Mouse (Mus musculus) forebrain, embryonic 11.5 days (tissue): Measurements from ENCODE around the gene BC016579. TPM values are rescaled to one million over a fixed set of nuclear protein-coding genes. Genes with fewer than 3 reads are reported as not detected.

Experiments used
- ATAC-seq: fragments of 200-750 bp; cut with Nextera tagmentation; replicated peaks from 2 replicates; pipeline ENCODE4 v1.8.0; 2017; ENCODE audit warnings: moderate TSS enrichment; ENCODE audit not compliant: low FRiP score
- DNase-seq: peaks from one replicate; pipeline ENCODE4 v3.0.0-alpha.2; 2017; ENCODE audit warnings: low spot score
- H3K27ac ChIP-seq: fragments of 300-500 bp; sonication (generic); 2 replicates; pipeline ENCODE4 v1.5.1; 2014; ENCODE audit warnings: low read depth, low read length
- H3K27me3 ChIP-seq: fragments of 300-500 bp; sonication (generic); 2 replicates; pipeline ENCODE4 v1.6.1; 2014; ENCODE audit warnings: mild to moderate bottlenecking, low read length, mixed read lengths; ENCODE audit not compliant: control insufficient read depth, insufficient read depth
- H3K36me3 ChIP-seq: fragments of 300-500 bp; sonication (generic); 2 replicates; pipeline ENCODE4 v1.6.1; 2014; ENCODE audit warnings: mild to moderate bottlenecking, low read length, moderate library complexity, mixed read lengths; ENCODE audit not compliant: control insufficient read depth, insufficient read depth
- H3K4me1 ChIP-seq: fragments of 300-500 bp; sonication (generic); replicated peaks from 2 replicates; pipeline ENCODE4 v1.6.1; 2014; ENCODE audit warnings: low read length, mixed read lengths; ENCODE audit not compliant: control insufficient read depth, insufficient read depth
- H3K4me2 ChIP-seq: fragments of 300-500 bp; sonication (generic); 2 replicates; pipeline ENCODE4 v1.6.1; 2014; ENCODE audit warnings: low read depth, mild to moderate bottlenecking, low read length, moderate library complexity, mixed read lengths; ENCODE audit not compliant: severe bottlenecking
- H3K4me3 ChIP-seq: fragments of 300-500 bp; sonication (generic); 2 replicates; pipeline ENCODE4 v1.5.1; 2014; ENCODE audit warnings: low read depth, low read length
- H3K9ac ChIP-seq: fragments of 300-500 bp; sonication (generic); 2 replicates; pipeline ENCODE4 v1.6.1; 2014; ENCODE audit warnings: low read length
- H3K9me3 ChIP-seq: fragments of 300-500 bp; sonication (generic); 2 replicates; pipeline ENCODE4 v1.6.1; 2016; ENCODE audit warnings: low read length, mixed read lengths; ENCODE audit not compliant: control insufficient read depth
- WGBS: fragments of 180-500 bp; shearing (Covaris S2); extraction: QIAGEN DNeasy Blood & Tissue Kit; methylation state at CpG from one replicate; pipeline ENCODE4 v1.1.7; 2014; 5-methylcytosine and 5-hydroxymethylcytosine counted together
- polyA plus RNA-seq: library from polyadenylated mRNA; unstranded; fragments of >200 nt; fragmentation: Nextera tagmentation; extraction: Ambion mirVana; gene quantifications from 2 replicates; pipeline ENCODE4 v1.2.1, GENCODE M21; 2014

Gene BC016579
- polyA plus RNA-seq, 1 experiment from 2014 or later = not detected

DNA sequence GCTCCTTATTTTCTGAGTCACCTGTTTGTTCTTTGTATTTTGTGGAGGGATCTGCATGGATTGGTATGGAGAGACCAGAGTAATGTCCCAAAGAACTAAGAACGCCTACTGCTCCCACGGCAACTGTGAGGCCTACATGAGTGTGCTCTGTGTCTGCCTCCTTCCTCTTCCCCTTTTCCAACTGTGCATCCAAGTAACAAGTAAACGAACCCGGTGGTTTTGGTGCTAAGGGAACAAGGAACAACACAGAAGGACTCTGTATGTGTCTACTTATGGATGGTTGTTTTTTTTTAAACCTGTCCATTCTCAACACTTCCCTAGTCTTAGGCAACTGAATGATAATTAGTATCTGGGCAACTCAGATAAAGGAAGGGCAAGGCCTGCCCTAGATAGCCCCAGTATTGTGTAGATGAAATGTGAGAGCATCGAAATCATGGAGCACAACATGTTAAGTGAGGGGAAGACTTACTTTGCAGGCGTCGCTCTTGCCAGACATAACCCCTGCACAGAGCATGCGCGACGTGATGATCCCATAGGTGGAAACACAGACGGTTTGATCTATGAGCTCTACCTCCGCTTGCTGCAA, 3.8 kb upstream of the BC016579 start:
- Histone ChIP-seq H3K36me3 (no peaks in the 10 kb centered on the region), H3K27me3 (peaks cover 4% of the 10 kb centered on the region; the same call in 1 of the 2 replicates), H3K4me2 (no peak overlapping the region), H3K4me1 (no peaks in the 10 kb centered on the region; the same call in 1 of the 2 replicates), H3K4me3 (no peak overlapping the region), H3K9ac (no peak overlapping the region), H3K27ac (no peak overlapping the region), H3K9me3 (no peaks in the 10 kb centered on the region)
- ATAC-seq = no peak
- DNase-seq = no peak
- 93% methylated on average over 12 of the region's 12 CpGs for WGBS

DNA sequence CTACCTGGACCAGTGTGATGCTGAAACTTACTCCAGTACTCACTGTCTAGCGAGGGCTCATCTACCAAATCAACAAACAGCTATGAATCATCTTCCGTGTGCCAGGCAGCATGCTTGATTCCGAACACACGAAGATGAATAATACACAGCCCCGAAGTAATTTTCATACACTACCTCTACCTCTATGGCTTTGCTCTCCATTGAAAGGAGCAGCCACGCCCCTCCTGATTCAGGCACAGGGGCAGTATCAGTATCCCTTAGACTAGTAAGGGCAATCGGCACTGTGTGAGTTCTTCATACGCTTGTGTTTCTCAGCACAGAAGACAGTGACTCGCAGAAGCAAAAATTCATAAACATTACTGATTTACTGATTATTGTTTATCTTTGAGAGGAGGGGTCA, 597 bp upstream of the BC016579 start:
- WGBS = 62% methylated on average over 9 of the region's 9 CpGs
- no peak overlapping the region for H3K4me3 ChIP-seq
- no peak overlapping the region for H3K4me2 ChIP-seq
- DNase-seq = no peak
- no peak overlapping the region for H3K27ac ChIP-seq
- H3K36me3 ChIP-seq = no peaks in the 10 kb centered on the region
- H3K9ac ChIP-seq = no peak overlapping the region
- H3K4me1 ChIP-seq = no peaks in the 10 kb centered on the region; the same call in 1 of the 2 replicates
- no peak for ATAC-seq
- no peaks in the 10 kb centered on the region for H3K9me3 ChIP-seq
- H3K27me3 ChIP-seq = peaks cover 4% of the 10 kb centered on the region; the same call in 1 of the 2 replicates

DNA sequence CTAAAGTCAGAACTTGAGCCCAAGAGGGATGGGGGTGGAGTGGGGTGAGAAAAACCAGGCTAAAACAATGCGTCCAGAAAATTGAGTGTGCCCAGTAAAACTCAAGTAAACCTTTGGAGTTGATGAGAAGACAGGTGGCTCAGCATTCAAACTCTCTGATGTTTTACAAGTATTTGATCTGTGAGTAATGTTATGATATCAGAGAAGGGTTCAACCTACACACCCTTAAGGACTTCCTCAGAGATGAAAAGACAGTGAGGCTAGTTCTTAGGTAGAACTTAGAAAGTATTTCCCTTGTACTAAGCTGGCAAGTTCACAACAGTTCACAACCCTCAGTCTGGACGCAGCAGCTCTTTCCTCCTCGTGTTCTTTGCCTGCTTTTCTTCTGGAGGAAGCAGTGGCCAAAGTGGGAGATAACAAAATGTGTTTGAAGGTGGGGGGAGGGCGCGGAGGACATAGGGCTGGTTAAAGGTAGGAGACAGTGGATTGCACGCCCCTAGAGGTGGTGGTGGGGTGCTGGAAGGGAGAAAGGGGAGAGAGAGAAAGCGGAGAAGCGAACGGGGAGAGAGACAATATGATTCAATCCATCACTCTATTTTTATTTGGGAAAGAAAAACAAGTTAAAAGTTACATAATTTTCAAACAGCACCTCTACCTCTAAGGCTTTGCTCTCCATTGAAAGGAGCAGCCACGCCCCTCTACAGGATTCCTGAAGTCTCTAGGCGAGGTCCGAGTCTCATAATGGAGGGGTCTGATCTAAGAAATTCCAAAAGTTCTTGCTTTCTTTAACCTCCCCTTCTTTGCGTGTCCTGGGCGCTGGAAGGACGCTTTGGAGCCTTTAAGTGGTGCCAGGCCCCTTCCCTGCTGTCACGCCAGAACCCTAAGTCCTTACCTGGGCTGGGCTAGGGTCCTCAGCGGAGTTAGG, 597 bp downstream of the BC016579 start:
- Histone ChIP-seq H3K4me3 (peak overlapping the region; percentile 13; the same call in 1 of the 2 replicates), H3K27ac (no peak overlapping the region), H3K27me3 (peaks cover 4% of the 10 kb centered on the region; the same call in 1 of the 2 replicates), H3K36me3 (no peaks in the 10 kb centered on the region), H3K4me1 (no peaks in the 10 kb centered on the region; the same call in 1 of the 2 replicates), H3K4me2 (peak overlapping the region; percentile 48), H3K9me3 (no peaks in the 10 kb centered on the region), H3K9ac (no peak overlapping the region)
- no peak for DNase-seq
- no peak for ATAC-seq
- 14% methylated on average over 17 of the region's 17 CpGs for WGBS

DNA sequence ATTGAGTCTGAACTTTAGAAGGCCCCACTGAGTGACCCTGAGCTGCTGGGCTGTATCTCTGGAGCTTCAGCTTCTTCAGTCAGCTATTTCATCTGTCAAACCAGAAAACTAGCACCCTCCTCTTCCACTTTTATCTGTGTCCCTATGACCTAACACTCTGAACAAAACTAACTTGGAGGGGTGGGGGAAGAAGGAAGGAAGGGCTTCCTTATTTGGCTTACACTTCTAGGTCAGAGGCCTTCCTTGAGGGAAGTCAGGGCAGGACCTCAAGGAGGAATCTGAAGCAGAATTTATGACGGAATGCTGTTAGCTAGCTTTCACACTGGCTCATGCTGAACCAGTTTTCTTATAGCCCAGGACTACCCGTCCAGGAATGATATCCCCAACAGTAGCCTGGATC, 2.4 kb downstream of the BC016579 start:
- no peaks in the 10 kb centered on the region; the same call in 1 of the 2 replicates for H3K4me1 ChIP-seq
- WGBS = 73% methylated on average over 2 of the region's 2 CpGs
- H3K9me3 ChIP-seq = no peaks in the 10 kb centered on the region
- H3K9ac ChIP-seq = no peak overlapping the region
- peaks cover 4% of the 10 kb centered on the region; the same call in 1 of the 2 replicates for H3K27me3 ChIP-seq
- no peak overlapping the region for H3K27ac ChIP-seq
- no peak for ATAC-seq
- H3K4me3 ChIP-seq = no peak overlapping the region
- H3K4me2 ChIP-seq = no peak overlapping the region
- no peaks in the 10 kb centered on the region for H3K36me3 ChIP-seq
- no peak for DNase-seq

DNA sequence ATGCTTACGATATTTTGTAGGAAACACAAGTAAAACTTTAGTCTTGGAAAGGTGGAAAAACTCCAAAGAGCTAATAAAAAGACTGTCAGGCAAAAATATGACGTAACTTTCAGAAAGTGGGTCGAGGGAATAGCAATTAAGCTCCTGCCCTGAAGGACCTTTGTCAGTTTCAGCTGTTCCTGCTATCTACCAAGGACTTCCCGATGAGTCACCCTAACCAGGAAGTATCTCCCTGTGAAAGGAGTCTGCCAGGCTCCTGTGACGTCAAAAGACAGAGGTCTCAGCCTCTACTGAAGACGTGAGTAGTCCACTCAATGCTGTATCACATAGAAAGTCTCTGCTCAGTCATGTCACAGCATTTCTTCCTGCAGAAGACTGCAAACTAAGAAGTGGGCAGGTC, 9.5 kb downstream of the BC016579 start:
- H3K4me1 ChIP-seq = no peaks in the 10 kb centered on the region
- H3K27me3 ChIP-seq = no peaks in the 10 kb centered on the region
- 72% methylated on average over 6 of the region's 6 CpGs for WGBS
- H3K4me2 ChIP-seq = no peak overlapping the region
- no peak overlapping the region for H3K27ac ChIP-seq
- no peak for DNase-seq
- no peak overlapping the region for H3K4me3 ChIP-seq
- H3K36me3 ChIP-seq = no peaks in the 10 kb centered on the region
- H3K9ac ChIP-seq = no peak overlapping the region
- H3K9me3 ChIP-seq = no peaks in the 10 kb centered on the region
- ATAC-seq = no peak

DNA sequence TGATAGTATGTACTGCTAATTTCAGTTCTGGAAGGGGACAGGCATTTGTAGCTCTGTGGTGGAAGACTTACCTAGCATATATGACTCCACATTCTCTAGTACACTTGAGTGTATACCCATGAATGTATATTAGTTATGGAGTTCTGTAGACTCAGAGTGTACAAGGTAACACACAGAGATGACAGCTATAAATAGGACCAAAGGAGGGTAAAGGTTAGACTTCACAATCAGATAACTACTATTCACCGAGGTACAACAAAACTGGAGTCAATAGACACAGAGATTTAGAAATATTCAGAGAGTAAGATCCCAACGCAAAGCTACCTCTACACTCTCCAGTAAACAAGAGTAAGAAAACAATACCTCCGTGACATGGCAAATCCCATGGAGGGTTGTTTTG, 9.9 kb downstream of the BC016579 start:
- no peaks in the 10 kb centered on the region for H3K4me1 ChIP-seq
- DNase-seq = no peak
- ATAC-seq = no peak
- no peaks in the 10 kb centered on the region for H3K27me3 ChIP-seq
- no peaks in the 10 kb centered on the region for H3K36me3 ChIP-seq
- no peak overlapping the region for H3K4me2 ChIP-seq
- H3K27ac ChIP-seq = no peak overlapping the region
- no peak overlapping the region for H3K9ac ChIP-seq
- no peak overlapping the region for H3K4me3 ChIP-seq
- WGBS = 87% methylated on average over 3 of the region's 3 CpGs
- H3K9me3 ChIP-seq = no peaks in the 10 kb centered on the region

DNA sequence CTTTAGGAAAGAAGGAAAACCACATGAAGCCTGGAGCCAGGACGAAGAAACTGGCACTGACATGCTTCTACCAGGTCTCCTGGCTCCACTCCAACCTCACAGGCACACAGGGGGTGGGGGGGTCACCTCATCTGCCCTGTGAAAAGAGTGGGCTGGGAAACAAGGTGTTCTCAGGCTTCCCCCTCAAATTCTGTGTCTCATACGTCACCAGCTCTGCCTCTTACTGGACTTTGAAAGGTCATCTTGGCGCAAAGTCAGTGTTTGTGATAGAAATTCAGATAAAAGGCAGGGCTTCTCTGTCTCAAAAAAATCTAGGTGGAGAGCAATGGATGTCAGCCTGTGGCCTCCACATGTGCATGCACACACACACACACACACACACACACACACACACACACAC, 12.6 kb downstream of the BC016579 start:
- H3K27ac ChIP-seq = no peak overlapping the region
- H3K4me3 ChIP-seq = no peak overlapping the region
- no peak for DNase-seq
- H3K9me3 ChIP-seq = no peaks in the 10 kb centered on the region
- H3K27me3 ChIP-seq = no peaks in the 10 kb centered on the region
- no peaks in the 10 kb centered on the region for H3K4me1 ChIP-seq
- no peak overlapping the region for H3K9ac ChIP-seq
- H3K36me3 ChIP-seq = no peaks in the 10 kb centered on the region
- WGBS = 84% methylated on average over 3 of the region's 3 CpGs
- H3K4me2 ChIP-seq = no peak overlapping the region
- no peak for ATAC-seq

DNA sequence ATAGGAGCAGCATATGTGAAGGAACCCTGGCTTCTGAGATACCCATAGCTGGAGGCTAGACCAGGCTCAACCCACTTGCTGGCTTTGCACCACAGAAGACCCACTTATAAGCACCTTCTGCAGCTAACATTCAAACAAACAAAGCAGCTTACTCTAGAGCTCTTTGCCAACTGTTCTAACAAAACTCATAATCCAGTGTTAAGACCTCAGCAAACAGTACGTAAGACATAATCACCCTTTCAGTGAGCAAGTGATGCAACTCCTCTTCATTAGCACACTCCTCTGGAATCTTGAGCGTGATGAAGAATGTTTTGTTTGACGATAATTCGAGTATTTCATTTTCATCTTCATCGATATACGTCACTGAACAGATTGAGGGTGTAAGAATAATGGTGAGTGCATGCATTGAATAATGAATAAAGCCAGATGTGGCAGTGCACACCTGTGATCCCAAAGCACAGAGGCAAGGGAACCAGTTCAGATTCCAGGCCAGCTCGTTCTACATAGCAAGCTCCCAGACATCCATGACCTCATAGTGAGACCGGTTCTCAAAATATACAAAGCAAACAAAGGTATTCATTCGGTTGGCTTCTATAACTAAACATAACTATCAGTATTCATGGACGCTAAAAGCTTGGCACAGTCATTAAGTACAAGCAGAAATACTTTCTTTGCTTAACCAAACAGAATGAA, 13.7 kb downstream of the BC016579 start:
- Histone ChIP-seq H3K36me3 (no peaks in the 10 kb centered on the region), H3K27me3 (no peaks in the 10 kb centered on the region), H3K4me3 (no peak overlapping the region), H3K27ac (no peak overlapping the region), H3K9ac (no peak overlapping the region), H3K9me3 (no peaks in the 10 kb centered on the region), H3K4me1 (no peaks in the 10 kb centered on the region), H3K4me2 (no peak overlapping the region)
- WGBS = 86% methylated on average over 10 of the region's 10 CpGs
- DNase-seq = no peak
- no peak for ATAC-seq
